Mouse (Mus musculus) macrophage (primary cell): ENCODE measurements around the gene Nr1d1. TPM values are rescaled to one million over a fixed set of nuclear protein-coding genes. Genes with fewer than 3 reads are reported as not detected.

Experiments used
- H3K27ac ChIP-seq: fragments of 350-480 bp; formaldehyde crosslinking; 2 replicates; pipeline ENCODE4 v1.9.0; 2021
- H3K36me3 ChIP-seq: fragments of 350-480 bp; formaldehyde crosslinking; 2 replicates; pipeline ENCODE4 v1.9.0; 2021; ENCODE audit errors: inconsistent target
- H3K4me3 ChIP-seq: fragments of 350-480 bp; formaldehyde crosslinking; 2 replicates; pipeline ENCODE4 v1.9.0; 2021; ENCODE audit errors: inconsistent target
- H3K79me2 ChIP-seq: fragments of 350-480 bp; formaldehyde crosslinking; 2 replicates; pipeline ENCODE4 v1.9.0; 2021; ENCODE audit errors: inconsistent target
- whole genome bisulfite sequencing: methylation state at CpG from one replicate; pipeline ENCODE4 v1.1.7; 2026; ENCODE audit warnings: inconsistent platforms; ENCODE audit not compliant: missing documents; 5-methylcytosine and 5-hydroxymethylcytosine counted together
- polyA plus RNA-seq: library from polyadenylated mRNA; stranded (reverse); fragments of 250-400 nt; gene quantifications from 3 replicates; pipeline ENCODE4 v1.2.4, GENCODE M21; 2018; ENCODE audit warnings: inconsistent platforms

Nr1d1 gene
- polyA plus RNA-seq, 1 experiment from 2014 or later: 7.6 TPM

DNA sequence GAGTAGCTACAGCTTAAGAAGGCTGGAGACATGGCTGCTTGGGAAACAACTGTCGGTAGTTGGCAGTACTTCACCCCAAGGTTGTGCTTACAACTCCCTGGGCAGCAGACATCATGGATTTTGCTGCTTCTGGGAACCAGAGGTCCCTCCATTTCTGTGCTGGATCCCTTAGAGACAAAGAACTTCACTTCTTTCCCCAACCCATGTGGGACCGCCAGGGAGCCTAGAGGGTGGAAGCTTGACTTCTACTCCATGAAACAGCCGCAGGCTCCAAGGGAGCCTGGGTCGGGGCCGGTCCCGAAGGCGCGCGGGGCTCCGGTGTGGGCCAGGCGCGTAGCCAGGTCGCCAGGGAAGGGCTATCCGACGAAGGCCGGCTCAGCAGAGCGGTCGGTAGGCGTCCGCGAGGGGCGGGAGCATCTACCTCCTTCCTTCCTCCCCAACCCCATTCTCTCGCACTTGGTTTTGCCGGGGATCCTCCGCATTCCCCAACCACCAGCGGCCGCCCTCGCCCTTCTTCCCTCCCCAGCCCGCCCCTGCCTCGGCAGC, 19.4 kb upstream of the Nr1d1 start:
- H3K79me2 ChIP-seq: peaks cover 35% of the 10 kb centered on the region
- H3K36me3 ChIP-seq: peaks cover 5% of the 10 kb centered on the region; the same call in 1 of the 2 replicates
- WGBS: 0% methylated on average over 18 of the region's 30 CpGs
- H3K27ac ChIP-seq: peak overlapping the region; percentile 77
- H3K4me3 ChIP-seq: peak overlapping the region; percentile 42

DNA sequence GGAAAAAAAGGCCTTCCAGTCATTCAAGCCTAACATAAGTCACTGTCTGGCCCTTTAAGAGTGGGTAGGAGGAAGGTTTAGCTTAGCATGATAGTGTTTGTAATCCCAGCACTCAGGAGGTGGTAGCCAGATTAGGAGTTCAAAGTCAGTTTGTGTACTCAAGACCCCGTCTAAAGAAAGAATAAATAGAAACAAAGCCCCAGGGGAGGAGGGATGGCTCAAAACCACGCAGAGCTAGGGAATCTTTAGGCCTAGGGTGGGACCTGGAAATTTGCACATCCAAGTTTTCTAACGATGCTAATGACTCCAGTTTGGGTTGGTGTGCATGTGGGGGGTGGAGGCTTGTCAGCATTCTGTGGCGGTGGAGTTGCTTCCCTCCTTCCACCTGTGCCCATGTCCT, 16.9 kb upstream of the Nr1d1 start:
- Histone ChIP-seq H3K27ac (no peak overlapping the region), H3K79me2 (peaks cover 10% of the 10 kb centered on the region), H3K36me3 (no peaks in the 10 kb centered on the region), H3K4me3 (no peak overlapping the region)
- WGBS: 79% methylated on average over 4 of the region's 4 CpGs

DNA sequence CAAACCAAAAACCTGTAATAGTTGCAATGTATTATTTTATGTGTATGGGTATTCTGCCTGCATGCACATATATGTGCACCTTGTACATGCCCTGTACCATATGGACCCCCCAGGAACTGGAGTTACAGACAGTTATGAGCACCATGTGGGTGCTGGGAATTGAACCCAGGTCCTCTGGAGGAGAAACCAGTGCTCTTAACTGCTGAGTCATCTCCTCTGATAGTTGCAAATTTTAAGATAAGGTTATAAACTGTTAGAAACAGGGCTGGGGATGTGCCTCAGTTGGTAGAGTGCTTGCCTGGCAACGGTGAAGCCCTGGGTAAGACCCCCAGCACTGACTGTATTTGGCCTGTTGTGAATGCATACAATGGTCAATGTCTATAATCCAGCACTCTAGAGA, 16.3 kb upstream of the Nr1d1 start:
- WGBS: 94% methylated on average over 1 of the region's 1 CpGs
- H3K4me3 ChIP-seq: no peak overlapping the region
- peaks cover 4% of the 10 kb centered on the region for H3K79me2 ChIP-seq
- H3K36me3 ChIP-seq: no peaks in the 10 kb centered on the region
- H3K27ac ChIP-seq: no peak overlapping the region

DNA sequence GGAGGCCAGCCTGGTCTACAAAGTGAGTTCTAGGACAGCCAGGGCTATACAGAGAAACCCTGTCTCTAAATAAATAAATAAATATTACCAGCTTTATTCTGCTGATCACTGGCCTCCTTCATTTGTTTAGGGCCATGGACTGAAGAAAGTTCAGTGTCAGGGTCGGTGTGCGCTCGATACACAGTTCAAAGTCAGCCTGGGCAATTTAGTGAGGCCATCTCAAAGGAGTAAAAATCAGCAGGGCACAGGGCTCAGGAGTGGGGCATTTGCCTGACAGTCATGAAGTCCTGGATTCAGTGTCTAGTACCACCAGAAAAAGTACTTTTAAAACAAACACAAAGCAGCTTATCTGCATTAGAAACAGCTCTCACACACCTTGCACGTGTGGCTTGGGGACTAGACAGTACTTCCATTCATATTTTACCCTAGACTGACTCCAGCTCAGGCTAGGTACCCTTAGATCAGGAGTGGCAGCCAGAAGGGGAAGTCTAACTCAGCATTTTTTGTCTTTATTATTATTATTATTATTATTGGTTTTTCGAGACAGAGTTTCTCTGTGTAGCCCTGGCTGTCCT, 15.6 kb upstream of the Nr1d1 start:
- H3K27ac ChIP-seq: no peak overlapping the region
- WGBS: 92% methylated on average over 5 of the region's 5 CpGs
- H3K4me3 ChIP-seq: no peak overlapping the region

DNA sequence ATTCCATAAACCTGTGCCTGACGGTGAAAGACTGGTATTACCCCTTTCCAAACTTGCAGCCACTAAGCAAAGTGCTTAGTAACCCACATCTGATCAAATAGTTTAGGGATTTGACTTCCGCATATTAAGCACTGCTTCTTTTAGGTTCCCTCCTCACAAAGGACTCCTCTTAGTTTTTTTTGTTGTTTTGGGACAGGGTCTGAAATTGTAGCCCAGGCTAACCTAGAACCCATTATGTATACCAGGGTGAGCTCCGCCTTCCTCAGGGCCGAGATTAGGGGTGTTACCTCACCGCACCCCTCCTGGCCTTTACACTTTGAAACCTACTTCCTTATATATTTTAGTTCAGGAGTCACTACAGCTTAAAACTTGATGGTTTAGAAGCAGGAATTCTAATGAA, 14.7 kb upstream of the Nr1d1 start:
- H3K79me2 ChIP-seq: no peaks in the 10 kb centered on the region
- no peaks in the 10 kb centered on the region for H3K36me3 ChIP-seq
- 22% methylated on average over 5 of the region's 5 CpGs for WGBS
- peak overlapping the region; percentile 49; the same call in 1 of the 2 replicates for H3K27ac ChIP-seq
- peak overlapping the region; percentile 56 for H3K4me3 ChIP-seq

More for the DNA sequence above, 15.6 kb upstream of the Nr1d1 start:
- H3K36me3 ChIP-seq: no peaks in the 10 kb centered on the region
- H3K79me2 ChIP-seq: no peaks in the 10 kb centered on the region

DNA sequence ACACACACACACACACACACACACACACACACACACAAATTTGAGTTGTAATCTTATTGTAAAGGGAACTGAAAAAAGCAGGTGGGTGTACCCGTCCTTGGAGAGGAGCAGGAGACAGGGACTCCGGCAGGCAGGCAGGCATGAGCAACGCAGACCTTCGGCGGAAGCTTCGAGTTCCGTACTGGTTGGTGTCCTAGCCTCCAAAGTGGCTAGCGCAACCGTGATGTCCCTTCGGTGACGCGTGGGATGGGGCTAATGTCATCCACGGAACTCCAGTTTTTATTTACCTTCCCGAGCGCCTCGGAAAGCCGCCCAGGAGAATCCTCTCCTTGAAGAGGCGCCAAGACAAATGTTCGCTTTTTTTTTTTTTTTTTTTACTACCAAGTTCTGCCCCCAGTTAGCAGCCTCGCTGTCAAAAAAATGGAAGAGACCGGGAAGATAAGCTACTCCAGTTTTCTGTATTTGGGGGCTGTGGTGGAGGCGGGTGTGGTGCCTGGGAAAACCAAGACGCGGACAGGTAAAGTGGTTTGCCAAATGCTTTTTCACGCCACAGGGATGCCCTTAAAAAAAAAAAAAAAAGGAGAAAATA, 14.2 kb upstream of the Nr1d1 start:
- WGBS: 3% methylated on average over 24 of the region's 25 CpGs
- no peaks in the 10 kb centered on the region for H3K36me3 ChIP-seq
- peak overlapping the region; percentile 49 for H3K27ac ChIP-seq
- H3K79me2 ChIP-seq: no peaks in the 10 kb centered on the region
- H3K4me3 ChIP-seq: peak overlapping the region; percentile 56

DNA sequence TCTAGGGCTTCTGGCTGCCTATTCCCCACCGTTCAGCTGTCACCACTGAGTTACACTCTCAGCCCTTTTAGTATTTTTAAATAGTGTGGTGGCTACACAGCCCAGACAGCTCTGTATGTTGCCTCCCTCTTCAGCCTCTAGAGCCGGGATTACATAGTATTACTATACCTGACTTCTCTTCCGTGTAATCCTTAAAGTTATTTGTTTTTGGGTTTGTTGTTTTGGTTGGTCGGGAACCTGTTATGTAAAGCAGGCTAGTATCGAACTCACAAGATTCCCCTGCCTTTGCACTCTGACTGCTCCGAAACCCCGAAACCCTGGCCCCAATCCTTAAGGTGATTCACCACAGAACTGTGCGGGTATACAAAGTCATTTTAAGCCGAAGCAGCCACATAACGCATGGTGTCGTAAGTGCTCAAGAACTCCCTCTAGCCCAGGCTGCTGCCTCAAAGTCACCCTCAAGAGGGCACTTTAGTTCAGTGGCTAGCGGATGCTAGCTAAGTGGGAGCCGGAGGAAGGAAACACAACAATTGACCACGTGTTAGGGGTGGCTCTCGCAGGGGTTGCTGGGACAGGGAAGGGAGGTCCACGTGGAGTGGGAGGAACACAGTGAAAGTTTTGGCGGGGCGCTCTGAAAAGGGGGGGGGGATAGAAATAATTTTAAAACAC, 13.6 kb upstream of the Nr1d1 start:
- Histone ChIP-seq H3K79me2 (no peaks in the 10 kb centered on the region), H3K27ac (peak overlapping the region; percentile 49), H3K36me3 (no peaks in the 10 kb centered on the region), H3K4me3 (peak overlapping the region; percentile 56)
- WGBS: 3% methylated on average over 14 of the region's 18 CpGs

DNA sequence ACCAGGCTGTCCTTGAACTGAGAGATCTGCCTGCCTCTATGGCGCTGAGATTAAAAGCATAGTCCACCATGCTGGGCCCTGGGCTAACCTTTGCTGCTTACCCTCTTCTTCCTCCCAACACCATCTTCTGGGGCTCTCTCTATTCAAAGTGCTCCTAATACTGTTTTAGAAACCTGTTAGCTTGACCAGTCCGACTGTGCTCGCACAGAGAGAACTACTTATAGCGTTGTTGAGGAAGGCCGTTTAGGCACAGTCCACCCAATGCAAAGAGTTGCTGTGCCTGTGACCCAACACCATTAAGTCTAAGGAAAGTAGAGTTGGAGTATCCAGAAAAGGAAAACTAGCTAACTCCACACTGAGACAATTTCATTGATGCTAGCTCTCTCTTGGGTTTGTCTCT, 13.0 kb upstream of the Nr1d1 start:
- H3K79me2 ChIP-seq: no peaks in the 10 kb centered on the region
- 94% methylated on average over 5 of the region's 5 CpGs for WGBS
- H3K27ac ChIP-seq: peak overlapping the region; percentile 36
- H3K36me3 ChIP-seq: no peaks in the 10 kb centered on the region
- no peak overlapping the region for H3K4me3 ChIP-seq

DNA sequence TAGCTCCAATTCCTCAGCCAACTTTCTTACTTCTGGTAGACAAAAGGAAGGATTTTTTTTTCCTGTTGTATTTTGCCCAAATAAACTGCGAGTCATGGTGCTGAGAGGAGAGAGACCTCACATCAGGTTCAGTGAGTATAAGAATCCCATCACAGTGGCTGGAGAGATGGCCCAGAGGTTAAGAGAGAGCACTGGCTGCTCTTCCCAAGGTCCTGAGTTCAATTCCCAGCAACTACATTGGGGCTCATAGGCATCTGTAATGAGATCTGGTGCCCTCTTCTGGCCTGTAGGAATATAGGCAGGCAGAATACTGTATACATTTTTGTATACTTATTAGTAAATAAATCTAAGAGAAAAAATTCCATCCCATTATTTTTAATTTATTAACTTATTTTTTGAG, 12.6 kb upstream of the Nr1d1 start:
- WGBS: 93% methylated on average over 1 of the region's 1 CpGs
- H3K4me3 ChIP-seq: no peak overlapping the region
- H3K36me3 ChIP-seq: no peaks in the 10 kb centered on the region
- no peak overlapping the region for H3K27ac ChIP-seq
- no peaks in the 10 kb centered on the region for H3K79me2 ChIP-seq

DNA sequence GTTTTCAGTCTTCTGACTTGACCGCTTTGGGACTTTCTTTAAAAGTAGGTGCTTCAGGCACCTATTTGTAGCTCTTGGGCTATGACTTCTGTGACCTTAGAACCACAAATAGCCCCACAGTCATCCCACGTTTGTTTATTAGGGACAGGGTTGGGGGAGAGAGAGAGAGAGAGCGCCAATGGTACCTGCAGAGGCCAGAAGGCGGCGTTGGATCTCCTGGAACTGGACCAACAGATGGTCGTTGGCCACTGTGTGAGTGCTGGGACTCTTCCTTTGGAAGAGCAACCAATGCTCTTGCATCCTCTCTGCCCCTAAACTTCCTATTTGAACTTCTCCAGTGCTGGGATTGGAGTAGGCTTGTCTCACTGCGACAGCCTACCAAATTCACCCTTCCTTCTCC, 12.1 kb upstream of the Nr1d1 start:
- Histone ChIP-seq H3K27ac (0 out of 2 replicates have a peak overlapping the region, but pooled peaks have one; percentile 61), H3K79me2 (no peaks in the 10 kb centered on the region), H3K4me3 (no peak overlapping the region), H3K36me3 (no peaks in the 10 kb centered on the region)
- 47% methylated on average over 6 of the region's 7 CpGs for WGBS

DNA sequence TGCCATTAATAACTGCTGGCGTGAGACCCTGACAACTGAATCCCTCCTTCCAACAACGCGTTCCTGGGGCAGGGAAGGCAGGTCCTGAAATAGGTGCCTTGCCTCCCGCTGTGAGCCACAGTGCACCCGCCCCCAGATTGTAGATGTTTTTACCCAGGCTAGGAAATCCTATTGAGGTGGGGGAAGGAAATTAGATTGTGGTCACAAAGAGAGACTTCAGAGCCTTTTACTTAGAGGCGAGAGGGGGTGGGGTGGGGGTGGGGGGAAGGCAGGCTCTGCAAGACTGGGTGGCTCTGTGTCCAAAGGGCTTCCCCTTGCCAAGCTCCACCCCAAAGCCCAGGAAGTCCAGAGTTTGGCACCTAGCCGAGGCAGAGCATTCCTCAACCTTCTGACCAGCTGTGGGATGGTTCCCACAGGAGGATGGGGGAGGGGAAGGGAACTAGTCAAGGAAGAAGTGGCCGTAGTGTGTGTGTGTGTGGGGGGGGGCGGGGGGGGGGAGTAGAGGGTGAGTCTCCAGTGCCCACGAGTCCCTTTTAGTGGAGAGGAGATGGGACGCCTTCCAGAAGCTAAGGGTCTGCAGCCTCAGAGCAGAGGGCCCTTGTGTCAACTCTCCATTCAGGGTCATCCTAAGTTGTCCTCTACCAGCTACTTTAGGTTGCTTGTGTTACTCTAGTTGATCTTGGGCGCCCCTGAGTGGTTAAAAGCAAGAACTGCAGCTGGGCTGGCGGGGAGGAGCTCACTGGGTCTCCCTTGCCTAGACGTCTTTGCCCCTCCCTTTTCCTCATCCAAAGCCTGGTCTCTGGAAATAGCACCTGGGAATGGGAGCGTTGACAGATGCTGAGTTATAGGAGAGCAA, 11.5 kb upstream of the Nr1d1 start:
- Histone ChIP-seq H3K4me3 (no peak overlapping the region), H3K27ac (peak overlapping the region; percentile 61), H3K79me2 (no peaks in the 10 kb centered on the region), H3K36me3 (no peaks in the 10 kb centered on the region)
- WGBS: 3% methylated on average over 12 of the region's 15 CpGs

DNA sequence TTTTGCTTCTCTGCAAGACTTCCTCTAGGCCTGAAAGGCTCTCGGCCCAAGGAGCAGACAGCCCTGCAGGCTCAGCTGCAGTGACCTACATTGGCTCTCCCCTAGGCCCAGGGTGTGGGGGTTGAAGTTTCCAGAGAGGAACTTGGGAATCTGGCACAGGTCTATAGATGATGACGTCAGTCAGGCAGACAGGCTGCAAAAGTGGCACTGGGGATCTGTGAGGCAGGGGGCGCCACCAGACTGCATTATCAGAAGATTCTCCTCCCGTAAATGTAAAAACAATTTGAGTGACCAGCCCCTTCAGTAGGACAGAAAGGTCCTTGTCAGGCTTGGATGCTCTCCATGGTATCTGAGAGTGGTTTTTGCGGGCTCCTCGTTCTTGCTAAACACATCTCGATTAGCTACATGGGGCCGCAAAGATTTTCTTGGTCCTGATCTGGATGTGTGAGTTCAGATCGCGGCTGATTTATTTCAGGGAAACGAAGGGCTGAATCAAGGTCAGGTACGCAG, 10.7 kb upstream of the Nr1d1 start:
- 4% methylated on average over 12 of the region's 12 CpGs for whole genome bisulfite sequencing

DNA sequence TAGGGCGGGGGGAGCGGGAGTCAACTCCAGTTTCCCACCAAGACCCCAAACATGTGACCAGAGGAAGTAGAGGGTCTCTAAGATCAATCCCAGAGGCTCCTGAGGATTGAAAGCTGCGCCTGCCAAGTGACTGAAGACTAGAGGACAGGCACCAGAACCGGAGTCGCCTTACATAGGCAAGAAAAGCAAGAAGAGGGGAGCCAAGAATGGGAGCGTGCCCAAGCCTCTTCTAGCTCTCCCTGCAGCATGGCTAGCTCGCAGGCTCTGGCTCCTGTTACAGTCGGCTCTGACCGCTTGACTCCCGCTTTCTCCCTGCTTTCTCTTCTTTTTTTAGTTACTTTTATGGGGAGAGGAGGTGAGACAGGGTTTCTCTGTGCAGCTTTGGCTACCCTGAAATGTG, 10.1 kb upstream of the Nr1d1 start:
- Histone ChIP-seq H3K79me2 (no peaks in the 10 kb centered on the region), H3K27ac (peak overlapping the region; percentile 61), H3K36me3 (no peaks in the 10 kb centered on the region), H3K4me3 (no peak overlapping the region)
- 76% methylated on average over 10 of the region's 10 CpGs for whole genome bisulfite sequencing

More for the DNA sequence above, 10.7 kb upstream of the Nr1d1 start:
- Histone ChIP-seq H3K36me3 (no peaks in the 10 kb centered on the region), H3K27ac (peak overlapping the region; percentile 61), H3K79me2 (no peaks in the 10 kb centered on the region), H3K4me3 (no peak overlapping the region)

DNA sequence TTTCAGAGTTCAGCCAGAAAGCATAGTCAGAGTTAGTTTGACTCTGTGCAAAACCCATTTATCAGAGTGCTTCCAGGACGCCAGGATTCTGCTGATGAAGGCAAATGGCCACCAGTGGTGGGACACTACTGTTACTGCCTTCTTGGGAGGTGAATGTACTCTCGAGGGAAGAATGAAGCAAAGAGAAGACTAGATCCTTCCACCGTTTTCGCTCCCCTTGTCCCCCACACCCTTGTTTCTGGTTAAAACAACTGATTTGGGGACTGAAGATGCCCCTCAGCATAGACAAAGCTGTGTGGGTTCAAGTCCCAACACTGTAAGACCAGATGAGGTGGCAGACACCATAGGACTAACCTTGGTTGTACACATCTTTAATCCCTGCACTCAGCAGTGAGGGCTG, 9.0 kb upstream of the Nr1d1 start:
- H3K4me3 ChIP-seq: no peak overlapping the region
- 90% methylated on average over 4 of the region's 4 CpGs for WGBS
- H3K79me2 ChIP-seq: no peaks in the 10 kb centered on the region
- peak overlapping the region; percentile 46 for H3K27ac ChIP-seq
- no peaks in the 10 kb centered on the region for H3K36me3 ChIP-seq
